Mouse (Mus musculus): ENCODE data around the gene Fem1b. TPM values are rescaled to one million over a fixed set of nuclear protein-coding genes. Genes with fewer than 3 reads are reported as not detected.

The Fem1b gene
- polyA plus RNA-seq, 1 experiment from 2014 or later, result 30.6 TPM

- no peak overlapping the region for H3K27ac ChIP-seq (ENCODE audit: low read length)
- no peak for ATAC-seq (ENCODE audit: insufficient number of reproducible peaks, insufficient read depth, low FRiP score, low read depth)
- 54% methylated on average over 4 of the region's 4 CpGs for WGBS
- peaks cover 18% of the 10 kb centered on the region for H3K4me1 ChIP-seq (ENCODE audit: control insufficient read depth, insufficient read depth, low read length)
- H3K36me3 ChIP-seq (ENCODE audit: control insufficient read depth, insufficient read depth, low read length), result no peaks in the 10 kb centered on the region
- H3K27me3 ChIP-seq (ENCODE audit: control insufficient read depth, insufficient read depth, low read length), result no peaks in the 10 kb centered on the region
- no peaks in the 10 kb centered on the region for H3K9me3 ChIP-seq (ENCODE audit: control insufficient read depth, low read depth, low read length)
- H3K4me3 ChIP-seq (ENCODE audit: low read depth, low read length), result no peak overlapping the region
- no peak overlapping the region for H3K4me2 ChIP-seq (replicated peaks; ENCODE audit: low read depth, low read length)
- no peak overlapping the region for H3K9ac ChIP-seq (replicated peaks; ENCODE audit: low read depth, low read length)
Observed at GRCm38 (mm10) chr9:62835705-62836446, 24.1 kb upstream of the Fem1b start.

- H3K4me1 ChIP-seq (ENCODE audit: control insufficient read depth, insufficient read depth, low read length), result peaks cover 14% of the 10 kb centered on the region
- no peak overlapping the region for H3K27ac ChIP-seq (ENCODE audit: low read length)
- H3K27me3 ChIP-seq (ENCODE audit: control insufficient read depth, insufficient read depth, low read length), result no peaks in the 10 kb centered on the region
- H3K9ac ChIP-seq (replicated peaks; ENCODE audit: low read depth, low read length), result no peak overlapping the region
- H3K36me3 ChIP-seq (ENCODE audit: control insufficient read depth, insufficient read depth, low read length), result no peaks in the 10 kb centered on the region
- H3K4me3 ChIP-seq (ENCODE audit: low read depth, low read length), result no peak overlapping the region
- no peaks in the 10 kb centered on the region for H3K9me3 ChIP-seq (ENCODE audit: control insufficient read depth, low read depth, low read length)
- no peak overlapping the region for H3K4me2 ChIP-seq (replicated peaks; ENCODE audit: low read depth, low read length)
- WGBS, result 49% methylated on average over 5 of the region's 5 CpGs
- no peak for ATAC-seq (ENCODE audit: insufficient number of reproducible peaks, insufficient read depth, low FRiP score, low read depth)
Observed at GRCm38 (mm10) chr9:62834906-62835305, 23.2 kb upstream of the Fem1b start.

- H3K4me2 ChIP-seq (replicated peaks; ENCODE audit: low read depth, low read length), result no peak overlapping the region
- no peaks in the 10 kb centered on the region for H3K36me3 ChIP-seq (ENCODE audit: control insufficient read depth, insufficient read depth, low read length)
- H3K9me3 ChIP-seq (ENCODE audit: control insufficient read depth, low read depth, low read length), result no peaks in the 10 kb centered on the region
- H3K4me1 ChIP-seq (ENCODE audit: control insufficient read depth, insufficient read depth, low read length), result peaks cover 10% of the 10 kb centered on the region
- no peak overlapping the region for H3K27ac ChIP-seq (ENCODE audit: low read length)
- WGBS, result 80% methylated on average over 6 of the region's 6 CpGs
- no peaks in the 10 kb centered on the region for H3K27me3 ChIP-seq (ENCODE audit: control insufficient read depth, insufficient read depth, low read length)
- no peak overlapping the region for H3K4me3 ChIP-seq (ENCODE audit: low read depth, low read length)
- ATAC-seq (ENCODE audit: insufficient number of reproducible peaks, insufficient read depth, low FRiP score, low read depth), result no peak
- H3K9ac ChIP-seq (replicated peaks; ENCODE audit: low read depth, low read length), result no peak overlapping the region
Observed at GRCm38 (mm10) chr9:62829877-62830276, 18.1 kb upstream of the Fem1b start.

DNA sequence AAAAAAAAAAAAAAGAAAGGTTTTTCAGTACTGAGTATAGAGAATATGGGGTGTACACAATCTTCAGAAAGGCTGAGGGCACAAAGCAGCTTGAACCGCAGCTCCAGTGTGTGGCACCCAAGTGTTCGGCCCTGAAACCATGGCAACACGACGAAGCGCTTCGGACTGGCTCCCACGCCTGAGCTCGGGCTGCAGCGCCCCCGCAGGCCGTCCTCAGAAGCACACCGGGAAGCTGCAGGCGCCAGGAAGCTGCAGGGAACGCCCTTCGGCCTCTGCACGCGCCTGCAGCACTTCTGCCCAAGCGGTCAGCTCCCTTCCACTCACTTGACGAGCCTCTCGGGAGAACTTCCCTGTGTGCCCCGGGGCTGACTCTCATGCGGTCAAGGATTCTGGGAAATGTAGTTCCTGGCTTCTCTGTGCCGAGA, 16.9 kb upstream of the Fem1b start:
- WGBS, result 0% methylated on average over 23 of the region's 23 CpGs
- H3K9me3 ChIP-seq (ENCODE audit: control insufficient read depth, low read depth, low read length), result no peaks in the 10 kb centered on the region
- H3K4me3 ChIP-seq (ENCODE audit: low read depth, low read length), result no peak overlapping the region; the same call in 1 of the 2 replicates
- ATAC-seq (ENCODE audit: insufficient number of reproducible peaks, insufficient read depth, low FRiP score, low read depth), result peak; percentile 94
- no peak overlapping the region for H3K27ac ChIP-seq (ENCODE audit: low read length)
- H3K36me3 ChIP-seq (ENCODE audit: control insufficient read depth, insufficient read depth, low read length), result no peaks in the 10 kb centered on the region
- H3K27me3 ChIP-seq (ENCODE audit: control insufficient read depth, insufficient read depth, low read length), result no peaks in the 10 kb centered on the region
- H3K9ac ChIP-seq (replicated peaks; ENCODE audit: low read depth, low read length), result no peak overlapping the region
- H3K4me1 ChIP-seq (ENCODE audit: control insufficient read depth, insufficient read depth, low read length), result peaks cover 10% of the 10 kb centered on the region
- peak overlapping the region; percentile 28 for H3K4me2 ChIP-seq (replicated peaks; ENCODE audit: low read depth, low read length)

GRCm38 (mm10) chr9:62827939-62828652, 16.4 kb upstream of the Fem1b start:
- H3K9me3 ChIP-seq (ENCODE audit: control insufficient read depth, low read depth, low read length), result no peaks in the 10 kb centered on the region
- no peaks in the 10 kb centered on the region for H3K27me3 ChIP-seq (ENCODE audit: control insufficient read depth, insufficient read depth, low read length)
- no peaks in the 10 kb centered on the region for H3K36me3 ChIP-seq (ENCODE audit: control insufficient read depth, insufficient read depth, low read length)
- H3K4me2 ChIP-seq (replicated peaks; ENCODE audit: low read depth, low read length), result peak overlapping the region; percentile 28
- H3K4me1 ChIP-seq (ENCODE audit: control insufficient read depth, insufficient read depth, low read length), result peaks cover 10% of the 10 kb centered on the region
- H3K9ac ChIP-seq (replicated peaks; ENCODE audit: low read depth, low read length), result no peak overlapping the region
- H3K27ac ChIP-seq (ENCODE audit: low read length), result no peak overlapping the region; the same call in 1 of the 2 replicates
- H3K4me3 ChIP-seq (ENCODE audit: low read depth, low read length), result no peak overlapping the region; the same call in 1 of the 2 replicates
- 5% methylated on average over 24 of the region's 24 CpGs for WGBS
- no peak for ATAC-seq (ENCODE audit: insufficient number of reproducible peaks, insufficient read depth, low FRiP score, low read depth)

DNA sequence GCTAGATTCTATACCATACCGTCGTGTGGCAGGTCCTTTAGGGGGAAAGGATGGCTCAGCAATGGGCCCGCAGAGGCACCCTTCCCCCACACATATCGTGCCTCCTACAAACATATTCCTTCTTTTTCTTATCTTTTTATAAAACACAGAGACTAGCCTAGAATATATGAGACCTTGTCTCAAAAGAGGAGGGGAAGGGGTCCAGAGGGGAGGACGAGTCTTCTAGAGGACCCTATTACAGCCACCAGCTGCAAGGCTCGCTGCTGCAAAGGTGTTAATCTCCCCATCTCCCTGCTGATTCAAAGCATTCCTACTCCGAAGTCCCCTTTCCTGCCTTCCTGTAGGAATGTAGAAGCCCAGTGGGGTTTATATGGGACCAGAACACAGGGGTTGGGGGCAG, 14.7 kb upstream of the Fem1b start:
- no peak overlapping the region for H3K4me2 ChIP-seq (replicated peaks; ENCODE audit: low read depth, low read length)
- no peak overlapping the region for H3K4me3 ChIP-seq (ENCODE audit: low read depth, low read length)
- H3K36me3 ChIP-seq (ENCODE audit: control insufficient read depth, insufficient read depth, low read length), result no peaks in the 10 kb centered on the region
- WGBS, result 8% methylated on average over 7 of the region's 7 CpGs
- no peak for ATAC-seq (ENCODE audit: insufficient number of reproducible peaks, insufficient read depth, low FRiP score, low read depth)
- no peaks in the 10 kb centered on the region for H3K9me3 ChIP-seq (ENCODE audit: control insufficient read depth, low read depth, low read length)
- peak overlapping the region; percentile 41; the same call in 1 of the 2 replicates for H3K27ac ChIP-seq (ENCODE audit: low read length)
- no peak overlapping the region for H3K9ac ChIP-seq (replicated peaks; ENCODE audit: low read depth, low read length)
- peaks cover 10% of the 10 kb centered on the region for H3K4me1 ChIP-seq (ENCODE audit: control insufficient read depth, insufficient read depth, low read length)
- no peaks in the 10 kb centered on the region for H3K27me3 ChIP-seq (ENCODE audit: control insufficient read depth, insufficient read depth, low read length)

DNA sequence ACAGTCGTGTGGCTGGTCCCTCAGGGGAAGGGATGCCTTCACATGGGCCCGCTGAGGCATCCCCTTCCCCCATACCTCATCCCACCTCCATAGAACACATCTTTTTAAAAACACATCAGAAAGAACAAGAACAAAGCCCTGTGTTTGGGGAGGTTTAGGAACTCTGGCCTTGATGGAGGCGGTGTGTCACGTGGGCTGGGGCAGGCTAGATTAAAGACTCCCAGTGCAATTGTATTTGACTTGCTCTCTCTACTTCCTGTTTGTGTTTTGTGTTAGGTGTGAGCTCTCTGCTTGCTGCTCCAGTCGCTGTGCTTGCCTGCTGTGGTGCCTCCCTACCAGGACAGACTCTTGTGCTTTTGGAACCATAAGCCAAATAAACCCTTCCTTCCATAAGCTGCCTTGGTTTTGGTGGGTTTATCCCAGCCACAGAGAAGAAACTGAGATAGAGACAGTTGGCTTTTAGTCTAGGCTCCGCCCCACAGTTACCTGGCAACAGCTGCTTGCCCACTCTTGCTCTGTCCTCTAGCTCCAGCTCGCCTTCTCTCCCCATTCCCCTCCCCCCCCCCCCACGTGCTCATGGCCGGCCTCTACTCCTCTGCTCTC, 14.2 kb upstream of the Fem1b start:
- H3K4me2 ChIP-seq (replicated peaks; ENCODE audit: low read depth, low read length), result no peak overlapping the region
- no peak overlapping the region for H3K4me3 ChIP-seq (ENCODE audit: low read depth, low read length)
- H3K9ac ChIP-seq (replicated peaks; ENCODE audit: low read depth, low read length), result no peak overlapping the region
- H3K27me3 ChIP-seq (ENCODE audit: control insufficient read depth, insufficient read depth, low read length), result no peaks in the 10 kb centered on the region
- 7% methylated on average over 9 of the region's 9 CpGs for WGBS
- H3K4me1 ChIP-seq (ENCODE audit: control insufficient read depth, insufficient read depth, low read length), result peaks cover 10% of the 10 kb centered on the region
- no peaks in the 10 kb centered on the region for H3K9me3 ChIP-seq (ENCODE audit: control insufficient read depth, low read depth, low read length)
- no peak for ATAC-seq (ENCODE audit: insufficient number of reproducible peaks, insufficient read depth, low FRiP score, low read depth)
- H3K36me3 ChIP-seq (ENCODE audit: control insufficient read depth, insufficient read depth, low read length), result no peaks in the 10 kb centered on the region
- peak overlapping the region; percentile 3; the same call in 1 of the 2 replicates for H3K27ac ChIP-seq (ENCODE audit: low read length)

GRCm38 (mm10) chr9:62821811-62822210, 10.1 kb upstream of the Fem1b start:
- peaks cover 10% of the 10 kb centered on the region for H3K4me1 ChIP-seq (ENCODE audit: control insufficient read depth, insufficient read depth, low read length)
- no peak overlapping the region for H3K9ac ChIP-seq (replicated peaks; ENCODE audit: low read depth, low read length)
- H3K4me2 ChIP-seq (replicated peaks; ENCODE audit: low read depth, low read length), result no peak overlapping the region
- no peaks in the 10 kb centered on the region for H3K27me3 ChIP-seq (ENCODE audit: control insufficient read depth, insufficient read depth, low read length)
- H3K36me3 ChIP-seq (ENCODE audit: control insufficient read depth, insufficient read depth, low read length), result no peaks in the 10 kb centered on the region
- no peaks in the 10 kb centered on the region for H3K9me3 ChIP-seq (ENCODE audit: control insufficient read depth, low read depth, low read length)
- no peak overlapping the region for H3K27ac ChIP-seq (ENCODE audit: low read length)
- ATAC-seq (ENCODE audit: insufficient number of reproducible peaks, insufficient read depth, low FRiP score, low read depth), result no peak
- WGBS, result 95% methylated on average over 7 of the region's 7 CpGs
- H3K4me3 ChIP-seq (ENCODE audit: low read depth, low read length), result no peak overlapping the region
